Comparison of ENCODE assay signal across 19 mouse cellular contexts in genomic region chr15:11882508-11883205, GRCm38 (mm10). TPM values are rescaled to one million over a fixed set of nuclear protein-coding genes. Genes with fewer than 3 reads are reported as not detected.
DNase-seq lines count a peak whose midpoint lies in the region; ATAC-seq and TF ChIP-seq lines count a peak whose summit lies in the region.
"Had no signal": no experiment of that assay in that cellular context is flagged by ENCODE, and none has a peak within 500 bp of the region (broad histone marks: within the 10 kb centered on the region; RNA-seq: fewer than 3 reads in every experiment).

No protein-coding gene starts in this region.

- intact Hi-C loops in left cerebral cortex, adult 2 months (cut with DNase I) = no loop called here
- intact Hi-C loops in left cerebral cortex, postnatal 10 days (cut with DNase I) = no loop called here

- peak overlapping the region; percentile 6; the same call in 1 of the 2 replicates for H3K4me2 ChIP-seq in hindbrain, embryonic 16.5 days (ENCODE audit: low read length)
- no peak overlapping the region for H3K4me2 ChIP-seq in hindbrain, embryonic 11.5 days (replicated peaks; ENCODE audit: low read depth, low read length)
- H3K4me2 ChIP-seq: embryonic facial prominence, embryonic 13.5 days; liver, embryonic 12.5 days; lung, embryonic 15.5 days; midbrain, embryonic 13.5 days had no signal

- DNase-seq in frontal cortex, postnatal 36 days (ENCODE audit: low spot score in 2 of 2) = peak; percentile 33 to 36
- DNase-seq in frontal cortex, postnatal 10 days (ENCODE audit: low spot score in 2 of 2) = no peak
- DNase-seq in hindbrain, embryonic 11.5 days (ENCODE audit: low spot score) = no peak
- peak in 1 of 2 experiments; percentile 33 for DNase-seq in left cerebral cortex, adult 2 months (ENCODE audit: extremely low spot score in 1 of 2, low spot score in 2 of 2)
- no peak for DNase-seq in left cerebral cortex, postnatal 10 days (ENCODE audit: extremely low spot score in 1 of 2, low spot score in 2 of 2)
- DNase-seq in R1 (ENCODE audit: low read depth, low spot score) = peak; percentile 14
- DNase-seq in lung, postnatal 4 days = no peak
- DNase-seq: adrenal gland, postnatal 25 days; cerebellum, adult 8-10 months; kidney, postnatal 25 days; retina, postnatal 1 day had no signal

- H3K9ac ChIP-seq in hindbrain, embryonic 16.5 days (ENCODE audit: low read depth, low read length) = no peak overlapping the region
- H3K9ac ChIP-seq in hindbrain, embryonic 11.5 days (ENCODE audit: low read depth, low read length) = no peak overlapping the region
- H3K9ac ChIP-seq: embryonic facial prominence, embryonic 13.5 days; liver, embryonic 12.5 days; lung, embryonic 15.5 days; midbrain, embryonic 13.5 days had no signal

- H3K4me3 ChIP-seq in hindbrain, embryonic 16.5 days (ENCODE audit: low read length) = no peak overlapping the region
- no peak overlapping the region for H3K4me3 ChIP-seq in hindbrain, embryonic 11.5 days (ENCODE audit: low read depth, low read length)
- no peak overlapping the region for H3K4me3 ChIP-seq in left cerebral cortex, adult 2 months
- H3K4me3 ChIP-seq: embryonic facial prominence, embryonic 13.5 days; liver, embryonic 12.5 days; lung, embryonic 15.5 days; midbrain, embryonic 13.5 days had no signal

- no peak for TF ChIP-seq CTCF in left cerebral cortex, adult 2 months (IDR thresholded peaks at IDR 0.05)

- no peak for ATAC-seq in hindbrain, embryonic 16.5 days
- ATAC-seq in hindbrain, embryonic 11.5 days (ENCODE audit: low FRiP score) = no peak
- ATAC-seq: liver, embryonic 12.5 days; midbrain, embryonic 13.5 days had no signal

- H3K4me1 ChIP-seq in hindbrain, embryonic 16.5 days (ENCODE audit: control insufficient read depth, insufficient read depth, low read depth, low read length) = no peaks in the 10 kb centered on the region
- no peaks in the 10 kb centered on the region for H3K4me1 ChIP-seq in hindbrain, embryonic 11.5 days (replicated peaks; ENCODE audit: control insufficient read depth, insufficient read depth, low read length)
- H3K4me1 ChIP-seq: liver, embryonic 12.5 days; lung, embryonic 15.5 days; midbrain, embryonic 13.5 days had no signal

- H3K36me3 ChIP-seq in hindbrain, embryonic 16.5 days (ENCODE audit: control insufficient read depth, insufficient read depth, low read length) = no peaks in the 10 kb centered on the region
- no peaks in the 10 kb centered on the region for H3K36me3 ChIP-seq in hindbrain, embryonic 11.5 days (ENCODE audit: control insufficient read depth, insufficient read depth, low read length)
- H3K36me3 ChIP-seq: embryonic facial prominence, embryonic 13.5 days; midbrain, embryonic 13.5 days had no signal

- WGBS in hindbrain, embryonic 16.5 days = 50% methylated on average over 10 of the region's 10 CpGs
- 37% methylated on average over 10 of the region's 10 CpGs for WGBS in hindbrain, embryonic 11.5 days

- H3K9me3 ChIP-seq in hindbrain, embryonic 16.5 days (ENCODE audit: control insufficient read depth, low read length) = peaks cover 4% of the 10 kb centered on the region; the same call in 1 of the 2 replicates
- no peaks in the 10 kb centered on the region for H3K9me3 ChIP-seq in hindbrain, embryonic 11.5 days (ENCODE audit: control insufficient read depth, low read length)
- H3K9me3 ChIP-seq: liver, embryonic 12.5 days; lung, embryonic 15.5 days; midbrain, embryonic 13.5 days had no signal

- no peak overlapping the region for H3K27ac ChIP-seq in hindbrain, embryonic 16.5 days (ENCODE audit: low read depth, low read length)
- no peak overlapping the region for H3K27ac ChIP-seq in hindbrain, embryonic 11.5 days (ENCODE audit: low read depth, low read length)
- H3K27ac ChIP-seq in left cerebral cortex, adult 2 months = peak overlapping the region; percentile 32
- H3K27ac ChIP-seq: embryonic facial prominence, embryonic 13.5 days; liver, embryonic 12.5 days; lung, embryonic 15.5 days; midbrain, embryonic 13.5 days had no signal

- no peaks in the 10 kb centered on the region for H3K27me3 ChIP-seq in hindbrain, embryonic 16.5 days (replicated peaks; ENCODE audit: control insufficient read depth, insufficient read depth, low read length)
- no peaks in the 10 kb centered on the region for H3K27me3 ChIP-seq in hindbrain, embryonic 11.5 days (ENCODE audit: control insufficient read depth, insufficient read depth, low read length)
- H3K27me3 ChIP-seq: CH12.LX; embryonic facial prominence, embryonic 13.5 days; liver, embryonic 12.5 days; lung, embryonic 15.5 days; midbrain, embryonic 13.5 days had no signal

RNA-seq across cellular contexts. Expression of gene Npr3, which starts 24.4 kb away (rescaled TPM):
- 1.1 and 1.3 TPM in 2 replicates for polyA plus RNA-seq in hindbrain, embryonic 16.5 days (2015; fragmentation: Nextera tagmentation; extraction: Ambion mirVana)
- 4.2 and 5.3 TPM in 2 replicates for polyA plus RNA-seq in hindbrain, embryonic 11.5 days (2014; fragmentation: Nextera tagmentation; extraction: Ambion mirVana)
- total RNA-seq in left cerebral cortex, adult 2 months (2021) = 10 to 100 TPM; 14.7 to 17.0 TPM
- total RNA-seq in left cerebral cortex, postnatal 10 days (2021) = 10 to 100 TPM; 10.4 to 12.2 TPM
- total RNA-seq: CH12.LX; common myeloid progenitor, adult 5-6 weeks; megakaryocyte progenitor cell, adult 5-6 weeks had no signal

Comparison
In these comparisons a context has a peak if more than half of its experiments do, and no peak if none do; other contexts are left out.
1. DNase-seq: peak in frontal cortex, postnatal 36 days (2 of 2) and R1 (single experiment); none in frontal cortex, postnatal 10 days (0 of 2), hindbrain, embryonic 11.5 days (single experiment), left cerebral cortex, postnatal 10 days (0 of 2) and lung, postnatal 4 days (0 of 2).